ENCODE assay signal across 9 mouse cellular contexts in genomic region chr15:84828603-84829002, GRCm38 (mm10). TPM values are rescaled to one million over a fixed set of nuclear protein-coding genes. Genes with fewer than 3 reads are reported as not detected.
"Had no signal": no experiment of that assay in that cellular context is flagged by ENCODE, and none has a peak within 500 bp of the region (broad histone marks: within the 10 kb centered on the region; RNA-seq: fewer than 3 reads in every experiment).

No protein-coding gene starts in this region.

- DNase-seq: layer of hippocampus, adult 9-11 months; right cerebral cortex, postnatal 14 days had no signal

- H3K9me3 ChIP-seq: limb, embryonic 15.5 days; liver, embryonic 12.5 days; midbrain, embryonic 12.5 days; stomach, embryonic 15.5 days had no signal

- H3K4me2 ChIP-seq: limb, embryonic 15.5 days; liver, embryonic 12.5 days; lung, embryonic 14.5 days; midbrain, embryonic 12.5 days; stomach, embryonic 15.5 days had no signal

- H3K27ac ChIP-seq: kidney, postnatal 0 days; limb, embryonic 15.5 days; liver, embryonic 12.5 days; midbrain, embryonic 12.5 days; stomach, embryonic 15.5 days had no signal

- H3K9ac ChIP-seq: limb, embryonic 15.5 days; liver, embryonic 12.5 days; lung, embryonic 14.5 days; midbrain, embryonic 12.5 days; stomach, embryonic 15.5 days had no signal

- H3K4me1 ChIP-seq: limb, embryonic 15.5 days; liver, embryonic 12.5 days; stomach, embryonic 15.5 days had no signal

- H3K4me3 ChIP-seq: limb, embryonic 15.5 days; liver, embryonic 12.5 days; midbrain, embryonic 12.5 days; stomach, embryonic 15.5 days had no signal

- H3K36me3 ChIP-seq: limb, embryonic 15.5 days; liver, embryonic 12.5 days; midbrain, embryonic 12.5 days; stomach, embryonic 15.5 days had no signal

- H3K27me3 ChIP-seq: limb, embryonic 15.5 days; liver, embryonic 12.5 days; midbrain, embryonic 12.5 days; stomach, embryonic 15.5 days had no signal

RNA-seq across cellular contexts. Expression of gene Phf21b, which starts 27.2 kb away (rescaled TPM):
- polyA plus RNA-seq: liver, embryonic 16.5 days had no signal
